Mouse (Mus musculus) megakaryocyte, adult 5-6 weeks (primary cell): ENCODE measurements around the gene Upf1. TPM values are rescaled to one million over a fixed set of nuclear protein-coding genes. Genes with fewer than 3 reads are reported as not detected.
A peak's percentile ranks its signal among the peaks of the same experiment; 100 is the strongest.

ENCODE experiments used
- ATAC-seq: 2 replicates; pipeline ENCODE4 v1.8.0; 2016; ENCODE audit warnings: mild to moderate bottlenecking, inconsistent platforms; ENCODE audit not compliant: poor library complexity, severe bottlenecking
- total RNA-seq, 2 experiments: library from RNA; stranded (forward) in 1 of 2; stranded (reverse) in 1 of 2; fragments of 153-499, 151-499 nt in 1 of 2; fragments of 221-1000, 200-1000 nt in 1 of 2; gene quantifications; 2 replicates each; pipeline versions ENCODE4 v1.2.3 to v1.2.4; 2015 to 2017

Gene Upf1
- total RNA-seq (2015): 10.9 and 11.7 TPM in 2 replicates
- 24.4 and 30.7 TPM in 2 replicates for total RNA-seq (2017)

- peak; percentile 92 for ATAC-seq
These were observed at the start of gene Upf1 for GRCm38 (mm10) chr8:70353194-70353817. Gene Upf1, minus strand, starts transcription at chr8:70353278.

- ATAC-seq: no peak
These were observed 44.8 kb upstream of the Upf1 start for GRCm38 (mm10) chr8:70397611-70398563.

- no peak for ATAC-seq
These were observed 43.1 kb upstream of the Upf1 start for GRCm38 (mm10) chr8:70396184-70396583.

- ATAC-seq: no peak
These were observed 42.6 kb upstream of the Upf1 start for GRCm38 (mm10) chr8:70395649-70396048.

GRCm38 (mm10) chr8:70394269-70394998, 41.4 kb upstream of the Upf1 start:
- ATAC-seq: no peak

DNA sequence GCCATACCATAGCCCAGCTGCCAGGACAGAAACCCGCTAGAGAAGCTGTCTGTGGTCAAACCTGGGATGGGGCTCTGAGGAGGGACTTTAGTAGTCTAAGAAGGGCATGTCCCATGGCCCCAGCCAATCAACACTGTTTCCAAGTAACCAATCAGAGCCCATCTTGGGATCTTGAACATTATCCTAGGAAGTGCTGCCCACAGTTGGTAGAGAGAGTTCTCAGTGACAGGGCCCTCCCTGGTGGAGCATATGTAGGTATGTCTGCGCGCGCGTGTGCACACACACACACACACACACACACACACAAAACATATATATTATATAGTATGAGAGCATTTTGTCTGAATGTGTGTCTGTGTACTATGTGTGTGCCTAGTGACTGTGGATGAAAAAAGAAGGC, 40.0 kb upstream of the Upf1 start:
- no peak for ATAC-seq

GRCm38 (mm10) chr8:70389678-70390077, 36.6 kb upstream of the Upf1 start:
- ATAC-seq: no peak

DNA sequence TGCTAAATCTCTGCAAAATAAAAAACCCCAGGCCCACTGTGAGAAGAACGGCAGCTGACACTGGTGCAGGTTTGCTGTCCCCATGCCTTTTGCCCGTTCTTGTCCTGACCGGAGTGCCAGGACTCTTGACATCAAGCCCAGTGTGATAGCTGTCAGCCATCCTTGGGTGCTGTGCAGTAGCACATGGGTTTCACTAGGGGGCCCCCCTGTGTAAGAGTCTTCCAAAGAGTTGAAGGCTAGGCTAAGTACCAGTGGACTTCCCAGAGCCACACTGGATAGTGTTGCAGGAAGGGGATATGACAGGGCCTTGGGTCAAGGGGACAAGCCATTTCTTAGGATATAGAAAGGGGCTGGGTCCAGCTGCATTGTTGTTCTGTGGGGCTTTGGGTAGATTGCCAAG, 30.2 kb upstream of the Upf1 start:
- ATAC-seq: peak; percentile 83

- ATAC-seq: no peak
These were observed 27.0 kb upstream of the Upf1 start for GRCm38 (mm10) chr8:70380069-70380468.

DNA sequence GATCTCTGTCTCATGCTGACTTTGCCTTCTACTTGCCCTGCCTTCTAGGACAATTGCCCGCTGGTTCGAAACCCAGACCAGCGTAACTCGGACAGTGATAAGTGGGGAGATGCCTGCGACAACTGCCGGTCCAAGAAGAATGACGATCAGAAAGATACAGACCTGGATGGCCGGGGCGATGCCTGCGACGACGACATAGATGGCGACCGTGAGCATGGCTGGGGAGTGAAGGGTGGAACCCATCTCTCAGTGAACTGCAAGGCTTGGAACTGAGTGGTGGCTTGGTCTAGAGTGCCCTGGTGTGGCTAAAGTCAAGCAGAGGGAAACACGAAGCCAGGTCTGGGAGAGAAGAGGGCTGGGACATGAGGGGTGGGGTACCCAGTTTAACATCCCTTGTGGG, 24.0 kb upstream of the Upf1 start:
- ATAC-seq: no peak

GRCm38 (mm10) chr8:70376275-70376741, 23.2 kb upstream of the Upf1 start:
- ATAC-seq: peak; percentile 9; the same call in 1 of the 2 replicates

DNA sequence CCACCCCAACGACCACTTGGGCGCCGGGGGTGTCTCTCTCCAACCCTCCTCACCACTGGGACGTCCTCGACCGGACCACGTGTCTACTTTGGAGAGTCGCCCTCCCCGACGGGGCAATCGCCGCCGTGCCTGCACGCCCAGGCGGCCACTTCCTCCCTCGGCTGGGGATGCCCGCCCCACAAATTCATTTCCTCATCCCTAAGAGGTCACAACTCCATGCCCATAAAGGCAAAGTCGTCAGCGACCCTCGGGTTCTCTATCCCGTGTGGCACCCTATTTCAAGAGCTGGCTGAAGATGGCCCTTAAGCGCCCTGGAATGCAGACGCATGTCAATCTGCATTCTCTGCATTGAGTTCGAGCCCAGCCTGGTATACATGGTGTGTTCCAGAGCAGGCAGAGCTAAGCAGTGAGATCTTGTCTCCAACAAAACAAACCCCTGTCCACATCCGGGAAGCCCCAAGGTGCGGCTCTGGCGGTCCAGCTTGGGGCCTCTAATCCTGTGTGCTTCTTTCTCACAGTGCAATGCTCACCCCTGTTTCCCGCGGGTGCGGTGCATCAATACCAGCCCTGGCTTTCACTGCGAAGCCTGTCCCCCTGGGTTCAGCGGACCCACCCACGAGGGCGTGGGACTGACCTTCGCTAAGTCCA, 22.3 kb upstream of the Upf1 start:
- ATAC-seq: peak; percentile 69

DNA sequence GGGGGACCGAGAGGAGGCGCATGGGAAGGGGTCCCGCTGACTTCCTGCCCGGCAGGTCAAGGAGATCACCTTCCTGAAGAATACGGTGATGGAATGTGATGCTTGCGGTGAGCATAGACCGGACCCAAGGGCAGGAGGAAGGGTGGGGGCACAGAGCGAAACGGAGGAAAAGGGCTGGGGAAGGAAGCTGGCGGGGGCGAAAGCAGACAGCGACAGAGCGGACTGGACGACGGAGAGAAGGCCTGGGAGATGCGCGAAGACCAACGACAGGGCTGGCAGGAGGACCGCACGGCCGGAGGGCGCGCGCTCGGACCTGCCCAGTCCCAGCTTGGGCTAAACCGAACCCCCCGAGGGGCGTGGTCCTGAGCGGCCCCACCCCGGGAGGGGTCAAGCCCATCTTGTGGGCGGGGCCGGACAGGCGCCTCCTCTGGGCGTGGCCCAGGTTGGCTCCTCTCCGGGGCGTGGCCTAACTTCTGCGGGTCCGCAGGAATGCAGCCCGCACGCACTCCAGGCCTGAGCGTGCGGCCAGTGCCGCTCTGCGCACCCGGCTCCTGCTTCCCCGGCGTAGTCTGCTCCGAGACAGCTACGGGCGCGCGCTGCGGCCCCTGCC, 21.3 kb upstream of the Upf1 start:
- ATAC-seq: peak; percentile 49

- ATAC-seq: no peak
These were observed 20.6 kb upstream of the Upf1 start, which contains the start of gene Comp for GRCm38 (mm10) chr8:70373397-70374317. Gene Comp, plus strand, starts transcription at chr8:70373558.

GRCm38 (mm10) chr8:70371951-70372350, 18.9 kb upstream of the Upf1 start:
- ATAC-seq: no peak

- ATAC-seq: no peak
These were observed 17.4 kb upstream of the Upf1 start for GRCm38 (mm10) chr8:70370476-70370875.

- no peak for ATAC-seq
These were observed 13.5 kb upstream of the Upf1 start for GRCm38 (mm10) chr8:70366588-70366987.

DNA sequence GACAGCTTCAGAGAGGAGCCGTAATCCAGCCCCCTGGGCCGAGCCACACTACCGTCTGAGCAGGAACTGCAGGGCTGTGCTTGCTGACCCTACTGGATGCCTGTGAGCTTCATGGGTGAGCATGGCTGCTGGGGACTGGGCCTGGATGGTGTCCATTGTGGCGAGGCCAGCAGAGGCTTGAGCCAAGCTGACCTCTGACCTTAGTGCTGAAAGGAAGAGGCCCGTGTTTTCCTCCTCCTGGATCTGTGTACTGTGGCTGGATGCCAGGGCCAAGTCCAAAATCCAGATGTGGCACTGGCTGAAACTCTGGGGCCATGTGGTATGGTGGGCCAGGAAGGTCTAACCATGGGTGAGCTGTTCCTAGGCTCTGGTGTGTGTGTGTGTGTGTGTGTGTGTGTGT, 11.0 kb upstream of the Upf1 start:
- no peak for ATAC-seq

GRCm38 (mm10) chr8:70361484-70362032, 8.5 kb upstream of the Upf1 start:
- ATAC-seq: no peak
